Mouse (Mus musculus) splenic B cell, adult 2 months (primary cell): ENCODE data around the gene Pgpep1l.
"Not testable (repeated sequence)": the region's sequence is repeated elsewhere in the genome, so short reads cannot be mapped to it uniquely, and the experiment has no call there.

Experiments used
- DNase-seq: peaks from one replicate; pipeline ENCODE4 v3.0.0-alpha.2; 2011; ENCODE audit warnings: low read depth, low spot score
- H3K27me3 ChIP-seq: 2 replicates; pipeline ENCODE4 v1.6.1; 2012; ENCODE audit warnings: mild to moderate bottlenecking, low read length, moderate library complexity, mixed read lengths; ENCODE audit not compliant: control insufficient read depth, poor library complexity, insufficient read depth, severe bottlenecking
- H3K36me3 ChIP-seq: 2 replicates; pipeline ENCODE4 v1.6.1; 2012; ENCODE audit warnings: mild to moderate bottlenecking, low read length, moderate library complexity, mixed read lengths; ENCODE audit not compliant: control insufficient read depth, poor library complexity, insufficient read depth, severe bottlenecking

Gene Pgpep1l

GRCm38 (mm10) chr7:68289081-68289480 lies 25.0 kb upstream of the Pgpep1l start:
- H3K36me3 ChIP-seq, result no peaks in the 10 kb centered on the region; the same call in 1 of the 2 replicates
- H3K27me3 ChIP-seq, result no peaks in the 10 kb centered on the region
- no peak for DNase-seq

GRCm38 (mm10) chr7:68288000-68288399 lies 24.0 kb upstream of the Pgpep1l start:
- not testable (repeated sequence) for H3K27me3 ChIP-seq, H3K36me3 ChIP-seq
- DNase-seq, result peak; percentile 51

- H3K27me3 ChIP-seq, result no peaks in the 10 kb centered on the region
- DNase-seq, result peak; percentile 45
These were observed 23.5 kb upstream of the Pgpep1l start for GRCm38 (mm10) chr7:68287582-68287981.

GRCm38 (mm10) chr7:68286526-68287481 lies 22.8 kb upstream of the Pgpep1l start:
- Histone ChIP-seq H3K27me3 (no peaks in the 10 kb centered on the region), H3K36me3 (no peaks in the 10 kb centered on the region)
- DNase-seq, result peak; percentile 75

More at GRCm38 (mm10) chr7:68287582-68287981, 23.5 kb upstream of the Pgpep1l start:
- H3K36me3 ChIP-seq, result no peaks in the 10 kb centered on the region

GRCm38 (mm10) chr7:68285851-68286298 lies 21.8 kb upstream of the Pgpep1l start:
- DNase-seq, result peak; percentile 44
- H3K27me3 ChIP-seq, result no peaks in the 10 kb centered on the region
- no peaks in the 10 kb centered on the region for H3K36me3 ChIP-seq

- H3K36me3 ChIP-seq, result no peaks in the 10 kb centered on the region
- DNase-seq, result no peak
- no peaks in the 10 kb centered on the region for H3K27me3 ChIP-seq
These were observed 19.7 kb upstream of the Pgpep1l start for GRCm38 (mm10) chr7:68283776-68284175.

GRCm38 (mm10) chr7:68283133-68283520 lies 19.1 kb upstream of the Pgpep1l start:
- H3K36me3 ChIP-seq, DNase-seq, H3K27me3 ChIP-seq: not testable (repeated sequence)

- H3K36me3 ChIP-seq, result no peaks in the 10 kb centered on the region
- no peaks in the 10 kb centered on the region for H3K27me3 ChIP-seq
- peak; percentile 85 for DNase-seq
These were observed 18.5 kb upstream of the Pgpep1l start for GRCm38 (mm10) chr7:68282304-68283132.

GRCm38 (mm10) chr7:68281341-68281740 lies 17.3 kb upstream of the Pgpep1l start:
- Histone ChIP-seq H3K27me3 (no peaks in the 10 kb centered on the region), H3K36me3 (no peaks in the 10 kb centered on the region)
- DNase-seq, result peak; percentile 54

GRCm38 (mm10) chr7:68280352-68280869 lies 16.4 kb upstream of the Pgpep1l start:
- DNase-seq, result no peak
- Histone ChIP-seq H3K36me3 (no peaks in the 10 kb centered on the region), H3K27me3 (no peaks in the 10 kb centered on the region)

GRCm38 (mm10) chr7:68279481-68279880 lies 15.4 kb upstream of the Pgpep1l start:
- Histone ChIP-seq H3K27me3 (no peaks in the 10 kb centered on the region), H3K36me3 (no peaks in the 10 kb centered on the region)
- DNase-seq, result no peak

GRCm38 (mm10) chr7:68278908-68279307 lies 14.9 kb upstream of the Pgpep1l start:
- Histone ChIP-seq H3K27me3 (no peaks in the 10 kb centered on the region), H3K36me3 (no peaks in the 10 kb centered on the region)
- no peak for DNase-seq

- Histone ChIP-seq H3K27me3 (no peaks in the 10 kb centered on the region), H3K36me3 (no peaks in the 10 kb centered on the region)
- DNase-seq, result no peak
These were observed 14.4 kb upstream of the Pgpep1l start for GRCm38 (mm10) chr7:68278385-68278784.

GRCm38 (mm10) chr7:68277897-68278270 lies 13.9 kb upstream of the Pgpep1l start:
- Histone ChIP-seq H3K36me3 (no peaks in the 10 kb centered on the region), H3K27me3 (no peaks in the 10 kb centered on the region)
- DNase-seq, result no peak
